ENCODE assay signal across 7 mouse cellular contexts in the genomic region with DNA sequence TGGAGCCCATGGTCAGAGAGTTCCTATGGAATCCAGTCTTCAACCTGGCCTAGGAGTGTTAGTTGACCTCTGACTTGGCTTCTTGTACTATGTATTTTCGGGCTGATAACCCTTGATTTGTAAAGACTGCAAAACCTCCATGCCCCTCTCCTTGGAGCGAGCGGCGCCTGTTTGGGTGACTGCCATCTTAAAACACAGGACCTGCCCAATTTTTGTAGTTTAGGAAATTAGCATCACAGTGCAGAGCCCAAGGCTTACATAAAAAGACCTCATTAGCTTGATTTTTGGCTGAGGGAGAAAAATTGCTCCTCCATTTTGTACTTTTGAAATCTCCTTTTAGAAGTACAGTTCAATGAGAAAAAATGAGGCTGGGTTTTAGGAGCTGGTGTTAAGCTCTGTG. TPM values are rescaled to one million over a fixed set of nuclear protein-coding genes. Genes with fewer than 3 reads are reported as not detected.
DNase-seq lines count a peak whose midpoint lies in the region; ATAC-seq and TF ChIP-seq lines count a peak whose summit lies in the region.

No protein-coding gene starts in this region.

- peaks cover 18% of the 10 kb centered on the region for H3K27me3 ChIP-seq in midbrain, embryonic 10.5 days (ENCODE audit: low read depth, poor library complexity, severe bottlenecking)
- peaks cover 11% of the 10 kb centered on the region for H3K27me3 ChIP-seq in midbrain, postnatal 0 days (ENCODE audit: insufficient read depth, low read length)
- H3K27me3 ChIP-seq in forebrain, embryonic 15.5 days: no peaks in the 10 kb centered on the region
- H3K27me3 ChIP-seq in liver, embryonic 12.5 days (replicated peaks): no peaks in the 10 kb centered on the region

- H3K36me3 ChIP-seq in midbrain, embryonic 10.5 days: peaks cover 44% of the 10 kb centered on the region
- no peaks in the 10 kb centered on the region for H3K36me3 ChIP-seq in midbrain, postnatal 0 days (ENCODE audit: insufficient read depth, low read length)
- peaks cover 8% of the 10 kb centered on the region for H3K36me3 ChIP-seq in forebrain, embryonic 15.5 days
- peaks cover 46% of the 10 kb centered on the region for H3K36me3 ChIP-seq in liver, embryonic 12.5 days

- DNase-seq in midbrain, embryonic 10.5 days (ENCODE audit: low spot score): no peak
- DNase-seq in midbrain, postnatal 0 days (ENCODE audit: low spot score): no peak
- DNase-seq in left cerebral cortex, adult 18-20 months (ENCODE audit: low spot score in 2 of 2): no peak
- DNase-seq in testis, postnatal 10 days (ENCODE audit: low spot score): no peak

- peaks cover 56% of the 10 kb centered on the region for H3K4me1 ChIP-seq in midbrain, embryonic 10.5 days
- no peaks in the 10 kb centered on the region; the same call in 1 of the 2 replicates for H3K4me1 ChIP-seq in midbrain, postnatal 0 days (ENCODE audit: insufficient read depth, low read length)
- peaks cover 48% of the 10 kb centered on the region for H3K4me1 ChIP-seq in forebrain, embryonic 15.5 days
- H3K4me1 ChIP-seq in liver, embryonic 12.5 days: peaks cover 57% of the 10 kb centered on the region

- no peak overlapping the region for H3K9ac ChIP-seq in midbrain, postnatal 0 days (replicated peaks; ENCODE audit: low read length, poor library complexity, severe bottlenecking)
- peak overlapping the region; percentile 59 for H3K9ac ChIP-seq in forebrain, embryonic 15.5 days (replicated peaks)
- peak overlapping the region; percentile 90; the same call in 1 of the 2 replicates for H3K9ac ChIP-seq in liver, embryonic 12.5 days

- H3K27ac ChIP-seq in midbrain, embryonic 10.5 days (replicated peaks): no peak overlapping the region
- H3K27ac ChIP-seq in midbrain, postnatal 0 days (ENCODE audit: low read depth, low read length): no peak overlapping the region
- H3K27ac ChIP-seq in forebrain, embryonic 15.5 days (replicated peaks): peak overlapping the region; percentile 87
- H3K27ac ChIP-seq in liver, embryonic 12.5 days: no peak overlapping the region

- no peaks in the 10 kb centered on the region for H3K9me3 ChIP-seq in midbrain, embryonic 10.5 days (replicated peaks)
- H3K9me3 ChIP-seq in midbrain, postnatal 0 days (ENCODE audit: low read length): no peaks in the 10 kb centered on the region
- no peaks in the 10 kb centered on the region for H3K9me3 ChIP-seq in forebrain, embryonic 15.5 days
- no peaks in the 10 kb centered on the region for H3K9me3 ChIP-seq in liver, embryonic 12.5 days (replicated peaks)

- ATAC-seq in midbrain, postnatal 0 days (ENCODE audit: low FRiP score): no peak
- ATAC-seq in forebrain, embryonic 15.5 days (replicated peaks): peak; percentile 40
- ATAC-seq in liver, embryonic 12.5 days: no peak
- ATAC-seq in cerebellum, adult (ENCODE audit: insufficient number of reproducible peaks, low FRiP score, low TSS enrichment): no peak

- TF ChIP-seq CTCF in midbrain, postnatal 0 days (IDR thresholded peaks at IDR 0.05): no peak

- peak overlapping the region; percentile 70 for H3K4me3 ChIP-seq in midbrain, embryonic 10.5 days
- no peak overlapping the region for H3K4me3 ChIP-seq in midbrain, postnatal 0 days (ENCODE audit: low read depth, low read length)
- H3K4me3 ChIP-seq in forebrain, embryonic 15.5 days: peak overlapping the region; percentile 87
- H3K4me3 ChIP-seq in liver, embryonic 12.5 days: peak overlapping the region; percentile 85

- 84% methylated on average over 4 of the region's 4 CpGs for WGBS in midbrain, embryonic 10.5 days
- WGBS in midbrain, postnatal 0 days: 79% methylated on average over 4 of the region's 4 CpGs
- 17% methylated on average over 4 of the region's 4 CpGs for WGBS in forebrain, embryonic 15.5 days
- 78% methylated on average over 4 of the region's 4 CpGs for WGBS in liver, embryonic 12.5 days (ENCODE audit: insufficient replicate concordance)

- H3K4me2 ChIP-seq in midbrain, postnatal 0 days (ENCODE audit: low read depth, low read length, poor library complexity, severe bottlenecking): no peak overlapping the region
- H3K4me2 ChIP-seq in forebrain, embryonic 15.5 days (replicated peaks): peak overlapping the region; percentile 82
- H3K4me2 ChIP-seq in liver, embryonic 12.5 days: peak overlapping the region; percentile 82

RNA-seq across cellular contexts. Expression of gene Cdca7, which starts 2.2 kb away (rescaled TPM):
- polyA plus RNA-seq in midbrain, embryonic 10.5 days (2016; fragmentation: Nextera tagmentation; extraction: Ambion mirVana): 207 and 237 TPM in 2 replicates
- total RNA-seq in midbrain, postnatal 0 days (2014; rRNA removed): 4.5 and 14.5 TPM in 2 replicates
- polyA plus RNA-seq in midbrain, postnatal 0 days (2015; fragmentation: Nextera tagmentation; extraction: Ambion mirVana): 2.5 and 3.2 TPM in 2 replicates
- 122 and 125 TPM in 2 replicates for polyA plus RNA-seq in forebrain, embryonic 15.5 days (2015; fragmentation: Nextera tagmentation; extraction: Ambion mirVana)
- polyA plus RNA-seq in liver, embryonic 12.5 days (2016; fragmentation: Nextera tagmentation; extraction: Ambion mirVana): 96.3 and 100 TPM in 2 replicates
- total RNA-seq in left cerebral cortex, adult 18-20 months (2021): 1 to 10 TPM; 3.2 to 4.0 TPM

Comparison
In these comparisons a context has a peak if more than half of its experiments do, and no peak if none do; other contexts are left out.
1. RNA of gene Cdca7, which starts 2.2 kb away (polyA plus RNA-seq): 207 to 237 TPM in midbrain, embryonic 10.5 days, 122 to 125 TPM in forebrain, embryonic 15.5 days and 96.3 to 100 TPM in liver, embryonic 12.5 days; 2.5 to 3.2 TPM in midbrain, postnatal 0 days; every median in the first group is over 10 times any median in the second.